17 mouse cellular contexts compared by ENCODE assay signal in the genomic region with DNA sequence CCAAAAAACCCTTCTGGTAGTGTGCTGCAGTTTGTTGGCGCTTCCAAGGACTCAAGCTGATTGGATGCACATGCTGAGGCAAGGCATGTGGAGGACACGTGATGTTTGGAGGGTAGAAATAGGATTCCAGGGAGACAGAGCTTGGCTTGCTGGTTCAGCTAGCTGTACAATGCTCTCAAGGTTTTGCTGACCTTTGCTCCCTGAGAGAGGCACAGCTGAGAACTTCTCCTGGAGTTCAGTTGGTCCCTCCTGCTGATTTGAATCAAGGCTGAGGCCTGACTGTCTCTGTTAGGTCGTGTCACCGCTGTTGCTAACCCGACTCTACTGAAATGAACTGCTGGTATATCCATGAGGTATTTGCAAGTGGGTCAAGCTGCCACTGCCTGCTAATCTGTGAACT. TPM values are rescaled to one million over a fixed set of nuclear protein-coding genes. Genes with fewer than 3 reads are reported as not detected.
"Had no signal": no experiment of that assay in that cellular context is flagged by ENCODE, and none has a peak within 500 bp of the region (broad histone marks: within the 10 kb centered on the region; RNA-seq: fewer than 3 reads in every experiment).

No protein-coding gene starts in this region.

- H3K9me3 ChIP-seq: limb, embryonic 15.5 days; liver, embryonic 12.5 days; midbrain, embryonic 10.5 days; neural tube, embryonic 15.5 days had no signal

- H3K27ac ChIP-seq: hindbrain, postnatal 0 days; limb, embryonic 15.5 days; liver, embryonic 12.5 days; midbrain, embryonic 10.5 days; neural tube, embryonic 15.5 days had no signal

- H3K27me3 ChIP-seq: limb, embryonic 15.5 days; liver, embryonic 12.5 days; neural tube, embryonic 15.5 days had no signal

- ATAC-seq: hindbrain, postnatal 0 days; liver, embryonic 12.5 days had no signal

- H3K9ac ChIP-seq: limb, embryonic 15.5 days; liver, embryonic 12.5 days; lung, embryonic 14.5 days; neural tube, embryonic 15.5 days had no signal

- DNase-seq: layer of hippocampus, postnatal 36 days; lung, embryonic 14.5 days; lung, postnatal 4 days; midbrain, embryonic 14.5 days; right cerebral cortex, adult 18-20 months; right cerebral cortex, postnatal 25 days; thymus, postnatal 4 days had no signal

- H3K4me3 ChIP-seq: limb, embryonic 15.5 days; liver, embryonic 12.5 days; midbrain, embryonic 10.5 days; myocyte; neural tube, embryonic 15.5 days had no signal

- H3K4me2 ChIP-seq: limb, embryonic 15.5 days; liver, embryonic 12.5 days; lung, embryonic 14.5 days; neural tube, embryonic 15.5 days had no signal

RNA-seq across cellular contexts. Expression of gene Tmem246, which starts 31.3 kb away (rescaled TPM):
- total RNA-seq: megakaryocyte, adult 5-6 weeks had no signal

RNA-seq across cellular contexts. Expression of gene Ppp3r2, which starts 52.9 kb away (rescaled TPM):
- total RNA-seq: megakaryocyte, adult 5-6 weeks had no signal
- polyA plus RNA-seq: liver, embryonic 12.5 days; liver, embryonic 16.5 days; lung, embryonic 14.5 days; midbrain, embryonic 10.5 days; myocyte; small intestine, adult 2 months; thymus, postnatal 0 days had no signal
